In the genomic region with DNA sequence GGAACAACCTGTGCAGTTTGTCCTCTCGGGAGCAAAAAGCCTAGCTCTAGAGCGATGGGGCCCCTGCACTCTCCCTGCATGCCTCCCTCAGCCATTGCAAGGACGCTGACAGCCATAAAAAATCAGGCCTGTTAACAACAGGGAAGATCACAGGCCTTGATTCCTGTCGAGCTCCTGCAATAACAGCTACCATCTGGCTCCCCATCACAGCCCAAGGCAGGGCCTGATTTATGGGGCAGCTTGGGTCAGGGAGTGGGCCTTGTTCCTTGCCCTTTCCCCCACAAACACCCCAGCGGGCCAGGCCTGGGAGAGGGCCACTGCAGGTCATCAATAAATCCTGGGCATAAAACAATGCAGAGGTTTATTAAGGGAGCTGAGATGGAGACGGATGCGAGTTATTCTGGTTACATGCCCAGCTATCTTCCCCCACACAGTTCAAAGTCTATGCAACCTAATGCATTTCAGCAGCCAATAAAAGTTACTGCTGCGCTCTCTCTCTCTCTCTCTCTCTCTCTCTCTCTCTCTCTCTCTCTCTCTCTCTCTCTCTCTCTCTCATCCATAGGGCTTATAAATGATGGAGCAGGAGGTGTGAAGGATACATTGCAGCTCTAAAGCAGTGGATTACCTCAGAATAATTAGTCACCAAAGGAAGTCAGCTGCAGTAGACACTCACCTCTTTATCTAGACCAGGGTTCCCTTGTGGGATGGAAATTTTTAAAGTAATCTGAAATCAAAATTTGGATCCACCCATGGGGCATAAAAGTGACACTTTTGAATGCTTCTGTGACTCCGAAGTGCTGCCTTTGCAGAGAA, we compare ENCODE assay signal across 11 mouse cellular contexts.
A peak's percentile ranks its signal among the peaks of the same experiment; 100 is the strongest.
DNase-seq lines count a peak whose midpoint lies in the region; ATAC-seq lines count a peak whose summit lies in the region.
"Had no signal": no experiment of that assay in that cellular context is flagged by ENCODE, and none has a peak within 500 bp of the region (broad histone marks: within the 10 kb centered on the region; RNA-seq: fewer than 3 reads in every experiment).

No protein-coding gene starts in this region.

- no peak overlapping the region for H3K9ac ChIP-seq in kidney, embryonic 16.5 days (replicated peaks; ENCODE audit: low read length)
- H3K9ac ChIP-seq: liver, embryonic 15.5 days had no signal

- no peak overlapping the region for H3K4me3 ChIP-seq in hindbrain, embryonic 10.5 days
- H3K4me3 ChIP-seq in kidney, embryonic 16.5 days (ENCODE audit: low read length): no peak overlapping the region
- H3K4me3 ChIP-seq: liver, embryonic 15.5 days had no signal

- H3K27ac ChIP-seq in hindbrain, embryonic 10.5 days: peak overlapping the region; percentile 71; the same call in 1 of the 2 replicates
- peak overlapping the region; percentile 73 for H3K27ac ChIP-seq in kidney, embryonic 16.5 days (ENCODE audit: low read length)
- H3K27ac ChIP-seq: liver, embryonic 15.5 days had no signal

- peak; percentile 11 to 40 for DNase-seq in lung, postnatal 4 days
- DNase-seq in lung, postnatal 14 days: no peak
- DNase-seq in hindbrain, embryonic 10.5 days (ENCODE audit: low spot score): peak; percentile 64
- peak; percentile 49 for DNase-seq in ovary, postnatal 36 days (ENCODE audit: low spot score)
- DNase-seq in right cerebral cortex, postnatal 10 days (ENCODE audit: low spot score in 2 of 2): no peak
- DNase-seq in Muller cell, postnatal 12 days (ENCODE audit: inconsistent ontology term): no peak
- DNase-seq in heart, adult 9 months (ENCODE audit: low spot score in 2 of 2): no peak
- DNase-seq: cerebellum, adult 11-12 months; gastrocnemius, postnatal 25 days had no signal

- no peaks in the 10 kb centered on the region for H3K9me3 ChIP-seq in hindbrain, embryonic 10.5 days
- no peaks in the 10 kb centered on the region for H3K9me3 ChIP-seq in kidney, embryonic 16.5 days (ENCODE audit: low read length)
- H3K9me3 ChIP-seq: liver, embryonic 15.5 days had no signal

- H3K36me3 ChIP-seq in hindbrain, embryonic 10.5 days: no peaks in the 10 kb centered on the region
- no peaks in the 10 kb centered on the region for H3K36me3 ChIP-seq in kidney, embryonic 16.5 days (ENCODE audit: insufficient read depth, low read length)
- H3K36me3 ChIP-seq: liver, embryonic 15.5 days had no signal

- ATAC-seq in kidney, embryonic 16.5 days (ENCODE audit: low FRiP score, low TSS enrichment): peak; percentile 95

- H3K4me1 ChIP-seq in hindbrain, embryonic 10.5 days (replicated peaks): peaks cover 24% of the 10 kb centered on the region
- H3K4me1 ChIP-seq in kidney, embryonic 16.5 days (ENCODE audit: insufficient read depth, low read length): peaks cover 36% of the 10 kb centered on the region
- H3K4me1 ChIP-seq: liver, embryonic 15.5 days had no signal

- WGBS in hindbrain, embryonic 10.5 days: 35% methylated on average over 9 of the region's 9 CpGs
- 10% methylated on average over 9 of the region's 9 CpGs for WGBS in kidney, embryonic 16.5 days

- no peak overlapping the region for H3K4me2 ChIP-seq in kidney, embryonic 16.5 days (replicated peaks; ENCODE audit: low read depth, low read length)
- H3K4me2 ChIP-seq: liver, embryonic 15.5 days had no signal

- H3K27me3 ChIP-seq in hindbrain, embryonic 10.5 days (ENCODE audit: insufficient read depth, poor library complexity, severe bottlenecking): peaks cover 44% of the 10 kb centered on the region
- no peaks in the 10 kb centered on the region; the same call in 1 of the 2 replicates for H3K27me3 ChIP-seq in kidney, embryonic 16.5 days (ENCODE audit: insufficient read depth, low read length)

Comparison
In these comparisons a context has a peak if more than half of its experiments do, and no peak if none do; other contexts are left out.
1. DNase-seq: peak in lung, postnatal 4 days (2 of 2), hindbrain, embryonic 10.5 days (single experiment) and ovary, postnatal 36 days (single experiment); none in lung, postnatal 14 days (single experiment), right cerebral cortex, postnatal 10 days (0 of 2), Muller cell, postnatal 12 days (single experiment) and heart, adult 9 months (0 of 2).